8 mouse cellular contexts compared by ENCODE assay signal in genomic region chr15:62079155-62080109, GRCm38 (mm10).
DNase-seq lines count a peak whose midpoint lies in the region; ATAC-seq and TF ChIP-seq lines count a peak whose summit lies in the region.

No protein-coding gene starts in this region.

- in situ Hi-C loops in CH12.LX (cut with MboI; ENCODE audit: low pct_ligation_motif_present, low pct_unique_long_range_greater_than_20kb, low sequenced_read_pairs), result no loop called here

- peak overlapping the region; percentile 82 for H3K27ac ChIP-seq in CH12.LX (ENCODE audit: insufficient read depth, low read depth)
- H3K27ac ChIP-seq in embryonic facial prominence, embryonic 13.5 days, result 0 out of 2 replicates have a peak overlapping the region, but pooled peaks have one; percentile 28
- H3K27ac ChIP-seq in liver, embryonic 14.5 days, result peak overlapping the region; percentile 42

- dilution Hi-C loops in CH12.LX (cut with MboI; ENCODE audit: extremely low pct_ligation_motif_present, extremely low pct_unique_long_range_greater_than_20kb, low sequenced_read_pairs), result no loop called here

- H3K4me3 ChIP-seq in CH12.LX (replicated peaks in 1 of 3; ENCODE audit: low read depth in 2 of 3, low read length in 2 of 3, poor library complexity in 1 of 3), result no peak overlapping the region
- H3K4me3 ChIP-seq in embryonic facial prominence, embryonic 13.5 days, result no peak overlapping the region
- H3K4me3 ChIP-seq in liver, embryonic 14.5 days (ENCODE audit: insufficient read depth in 1 of 2, low read depth in 2 of 2, low read length in 2 of 2), result no peak overlapping the region

- H3K27me3 ChIP-seq in CH12.LX (replicated peaks), result no peaks in the 10 kb centered on the region
- H3K27me3 ChIP-seq in embryonic facial prominence, embryonic 13.5 days, result no peaks in the 10 kb centered on the region
- no peaks in the 10 kb centered on the region for H3K27me3 ChIP-seq in liver, embryonic 14.5 days (ENCODE audit: control insufficient read depth, insufficient read depth, low read length)

- 64% methylated on average over 9 of the region's 9 CpGs for WGBS in embryonic facial prominence, embryonic 13.5 days
- WGBS in liver, embryonic 14.5 days (ENCODE audit: insufficient replicate concordance), result 70% methylated on average over 9 of the region's 9 CpGs

- H3K4me1 ChIP-seq in CH12.LX (ENCODE audit: control insufficient read depth in 1 of 2, insufficient read depth in 2 of 2), result peaks cover 23 to 91% of the 10 kb centered on the region in 2 experiments
- no peaks in the 10 kb centered on the region for H3K4me1 ChIP-seq in embryonic facial prominence, embryonic 13.5 days
- peaks cover 8 to 11% of the 10 kb centered on the region in 2 experiments for H3K4me1 ChIP-seq in liver, embryonic 14.5 days (replicated peaks; ENCODE audit: control insufficient read depth in 2 of 2, insufficient read depth in 2 of 2, low read length in 1 of 2)

- peaks cover 95% of the 10 kb centered on the region for H3K79me2 ChIP-seq in CH12.LX (replicated peaks; ENCODE audit: control insufficient read depth, extremely low read depth, insufficient read depth, poor library complexity, severe bottlenecking)

- TF ChIP-seq RAD21 in CH12.LX (IDR thresholded peaks at IDR 0.05; ENCODE audit: low read depth, low read length), result no peak

- TF ChIP-seq POLR2A in CH12.LX (IDR thresholded peaks at IDR 0.05; ENCODE audit: low read depth, low read length), result no peak

- ATAC-seq in embryonic facial prominence, embryonic 13.5 days (ENCODE audit: insufficient number of reproducible peaks, insufficient read depth, low FRiP score, low TSS enrichment, low read depth), result no peak
- peak; percentile 79 for ATAC-seq in liver, embryonic 14.5 days (ENCODE audit: insufficient read depth)

- no peaks in the 10 kb centered on the region for H3K9me3 ChIP-seq in CH12.LX (replicated peaks; ENCODE audit: low read length)
- H3K9me3 ChIP-seq in embryonic facial prominence, embryonic 13.5 days, result no peaks in the 10 kb centered on the region
- H3K9me3 ChIP-seq in liver, embryonic 14.5 days (ENCODE audit: control insufficient read depth, low read length), result no peaks in the 10 kb centered on the region

- peak overlapping the region; percentile 63 for H3K4me2 ChIP-seq in CH12.LX (ENCODE audit: insufficient read depth, low read depth, poor library complexity, severe bottlenecking)
- H3K4me2 ChIP-seq in embryonic facial prominence, embryonic 13.5 days, result no peak overlapping the region
- H3K4me2 ChIP-seq in liver, embryonic 14.5 days (ENCODE audit: low read depth), result no peak overlapping the region

- TF ChIP-seq CTCF in CH12.LX (conservative IDR thresholded peaks at IDR 0.05 in 1 of 2, IDR thresholded peaks at IDR 0.05 in 1 of 2; ENCODE audit: low read depth in 2 of 2, low read length in 2 of 2), result no peak
- no peak for TF ChIP-seq CTCF in liver, embryonic 14.5 days (IDR thresholded peaks at IDR 0.05; ENCODE audit: low read depth)

- peak overlapping the region; percentile 46; the same call in 1 of the 2 replicates for H3K9ac ChIP-seq in CH12.LX (ENCODE audit: insufficient read depth, low read depth)
- no peak overlapping the region for H3K9ac ChIP-seq in embryonic facial prominence, embryonic 13.5 days
- no peak overlapping the region for H3K9ac ChIP-seq in liver, embryonic 14.5 days (replicated peaks)

- peaks cover 40 to 90% of the 10 kb centered on the region in 2 experiments for H3K36me3 ChIP-seq in CH12.LX (replicated peaks in 1 of 2; ENCODE audit: control insufficient read depth in 1 of 2, insufficient read depth in 1 of 2, low read length in 1 of 2)
- no peaks in the 10 kb centered on the region for H3K36me3 ChIP-seq in embryonic facial prominence, embryonic 13.5 days
- H3K36me3 ChIP-seq in liver, embryonic 14.5 days (replicated peaks; ENCODE audit: control insufficient read depth, insufficient read depth, low read depth), result no peaks in the 10 kb centered on the region

- DNase-seq in CH12.LX (ENCODE audit: extremely low read depth) (peak; percentile 97), ZHBTc4 (ENCODE audit: low read depth, low spot score) (peak; percentile 55)
- DNase-seq in heart, adult 8-10 months (ENCODE audit: low spot score), result peak; percentile 74
- peak; percentile 71 for DNase-seq in kidney, postnatal 10 days
- peak; percentile 30 to 60 (median 52) for DNase-seq in liver, embryonic 14.5 days (ENCODE audit: low read depth in 3 of 3, low spot score in 3 of 3)
- peak; percentile 35 for DNase-seq in right cerebral cortex, postnatal 25 days
- DNase-seq in embryo, embryonic 10 days (ENCODE audit: low spot score), result no peak

- TF ChIP-seq EP300 in CH12.LX (IDR thresholded peaks at IDR 0.05; ENCODE audit: low read length), result peak; percentile 93
- no peak for TF ChIP-seq EP300 in liver, embryonic 14.5 days (IDR thresholded peaks at IDR 0.05; ENCODE audit: low read depth)

TF ChIP-seq in CH12.LX, 34 proteins besides CTCF, POLR2A, EP300 and RAD21:
- TF ChIP-seq KAT2A (IDR thresholded peaks at IDR 0.05; ENCODE audit: insufficient replicate concordance, low read length) (no peak), NELFE (IDR thresholded peaks at IDR 0.05; ENCODE audit: low read depth, low read length) (no peak), MAX (IDR thresholded peaks at IDR 0.05; ENCODE audit: low read length) (peak; percentile 64; the same call in 1 of the 2 replicates), HCFC1 (IDR thresholded peaks at IDR 0.05; ENCODE audit: low read depth, low read length) (no peak), BHLHE40 (IDR thresholded peaks at IDR 0.05; ENCODE audit: low read depth, low read length) (peak; percentile 89), ETS1 (conservative IDR thresholded peaks at IDR 0.05; ENCODE audit: low read depth, low read length) (peak; percentile 99), CHD1 (IDR thresholded peaks at IDR 0.05; ENCODE audit: low read depth, low read length) (peak; percentile 23; the same call in 1 of the 2 replicates), USF2 (conservative IDR thresholded peaks at IDR 0.05; ENCODE audit: low read depth, low read length) (no peak), TCF12 (IDR thresholded peaks at IDR 0.05; ENCODE audit: low read depth, low read length) (peak; percentile 92), ZC3H11A (IDR thresholded peaks at IDR 0.05; ENCODE audit: low read depth, low read length) (no peak), MEF2A (IDR thresholded peaks at IDR 0.05; ENCODE audit: borderline replicate concordance, low read depth, low read length) (peak; percentile 71), UBTF (IDR thresholded peaks at IDR 0.05; ENCODE audit: low read depth, low read length) (peak; percentile 75; the same call in 1 of the 2 replicates), NRF1 (IDR thresholded peaks at IDR 0.05; ENCODE audit: low read depth, low read length) (no peak), POLR2AphosphoS2 (IDR thresholded peaks at IDR 0.05; ENCODE audit: low read depth, low read length) (0 out of 2 replicates have a peak, but pooled peaks have one; percentile 21), MAFK (IDR thresholded peaks at IDR 0.05; ENCODE audit: insufficient replicate concordance, low read length) (peak; percentile 96), ELF1 (IDR thresholded peaks at IDR 0.05; ENCODE audit: low read depth, low read length) (no peak; the same call in 1 of the 2 replicates), ZKSCAN1 (IDR thresholded peaks at IDR 0.05; ENCODE audit: borderline replicate concordance, low read depth, low read length) (no peak), JUN (IDR thresholded peaks at IDR 0.05; ENCODE audit: insufficient read depth, low read depth, low read length) (peak; percentile 86), USF1 (IDR thresholded peaks at IDR 0.05; ENCODE audit: low read depth, low read length) (peak; percentile 59), ZMIZ1 (IDR thresholded peaks at IDR 0.05; ENCODE audit: low read depth, low read length) (no peak; the same call in 1 of the 2 replicates), JUND (conservative IDR thresholded peaks at IDR 0.05; ENCODE audit: low read depth, low read length) (peak; percentile 89), MAZ (IDR thresholded peaks at IDR 0.05; ENCODE audit: low read depth, low read length) (peak; percentile 96), TBP (conservative IDR thresholded peaks at IDR 0.05; ENCODE audit: low read depth, low read length) (no peak), SIN3A (IDR thresholded peaks at IDR 0.05; ENCODE audit: low read length) (peak; percentile 98), MYC (IDR thresholded peaks at IDR 0.05; ENCODE audit: low read depth, low read length) (peak; percentile 47; the same call in 1 of the 2 replicates), SMC3 (IDR thresholded peaks at IDR 0.05; ENCODE audit: low read depth, low read length) (no peak), IRF4 (IDR thresholded peaks at IDR 0.05; ENCODE audit: low read depth, low read length) (peak; percentile 99), CHD2 (IDR thresholded peaks at IDR 0.05; ENCODE audit: low read length) (peak; percentile 79), ZNF384 (IDR thresholded peaks at IDR 0.05; ENCODE audit: low read depth, low read length) (peak; percentile 88), E2F4 (IDR thresholded peaks at IDR 0.05; ENCODE audit: insufficient replicate concordance, low read depth, low read length) (no peak), RCOR1 (conservative IDR thresholded peaks at IDR 0.05; ENCODE audit: low read depth, low read length) (no peak; the same call in 1 of the 2 replicates), PAX5 (IDR thresholded peaks at IDR 0.05; ENCODE audit: low read length) (no peak), GABPA (IDR thresholded peaks at IDR 0.05; ENCODE audit: insufficient replicate concordance, low read depth, low read length) (0 out of 2 replicates have a peak, but pooled peaks have one; percentile 15), MXI1 (IDR thresholded peaks at IDR 0.05; ENCODE audit: low read depth, low read length) (peak; percentile 95)
TF ChIP-seq in CH12.LX: peak in this region for 20.

Comparison
In these comparisons a context has a peak if more than half of its experiments do, and no peak if none do; other contexts are left out.
1. H3K27ac ChIP-seq: peak in every context shown above with its lines; median percentile 82 in CH12.LX; 42 in liver, embryonic 14.5 days; 28 in embryonic facial prominence, embryonic 13.5 days.